Mouse (Mus musculus) limb, embryonic 14.5 days (tissue): ENCODE data around the gene Timm8a1. TPM values are rescaled to one million over a fixed set of nuclear protein-coding genes. Genes with fewer than 3 reads are reported as not detected.

Experiments
- ATAC-seq: fragments of 200-750 bp; cut with Nextera tagmentation; 2 replicates; pipeline ENCODE4 v1.8.0; 2017; ENCODE audit warnings: low read depth, moderate number of reproducible peaks, moderate TSS enrichment; ENCODE audit not compliant: low FRiP score
- DNase-seq: peaks from one replicate; pipeline ENCODE4 v3.0.0-alpha.2; 2015; ENCODE audit warnings: low spot score
- H3K27ac ChIP-seq: fragments of 300-500 bp; sonication (generic); replicated peaks from 2 replicates; pipeline ENCODE4 v1.5.1; 2014; ENCODE audit warnings: low read depth, mild to moderate bottlenecking, low read length, moderate library complexity, mixed read lengths
- H3K27me3 ChIP-seq: fragments of 300-500 bp; sonication (generic); 2 replicates; pipeline ENCODE4 v1.6.1; 2014; ENCODE audit warnings: low read length, mixed read lengths; ENCODE audit not compliant: control insufficient read depth, insufficient read depth
- H3K36me3 ChIP-seq: fragments of 300-500 bp; sonication (generic); 2 replicates; pipeline ENCODE4 v1.6.1; 2014; ENCODE audit warnings: mild to moderate bottlenecking, low read length, moderate library complexity, mixed read lengths; ENCODE audit not compliant: control insufficient read depth, insufficient read depth
- H3K4me1 ChIP-seq: fragments of 300-500 bp; sonication (generic); 2 replicates; pipeline ENCODE4 v1.6.1; 2014; ENCODE audit warnings: antibody characterized with exemption, low read length, mixed read lengths; ENCODE audit not compliant: control insufficient read depth, insufficient read depth
- H3K4me2 ChIP-seq: fragments of 300-500 bp; sonication (generic); replicated peaks from 2 replicates; pipeline ENCODE4 v1.6.1; 2014; ENCODE audit warnings: low read depth, mild to moderate bottlenecking, low read length, moderate library complexity; ENCODE audit not compliant: severe bottlenecking
- H3K4me3 ChIP-seq: fragments of 300-500 bp; sonication (generic); replicated peaks from 2 replicates; pipeline ENCODE4 v1.5.1; 2014; ENCODE audit warnings: low read length
- H3K9ac ChIP-seq: fragments of 300-500 bp; sonication (generic); 2 replicates; pipeline ENCODE4 v1.6.1; 2014; ENCODE audit warnings: mild to moderate bottlenecking, low read depth, low read length, moderate library complexity; ENCODE audit not compliant: severe bottlenecking
- H3K9me3 ChIP-seq: fragments of 300-500 bp; sonication (generic); 2 replicates; pipeline ENCODE4 v1.6.1; 2016; ENCODE audit warnings: low read length; ENCODE audit not compliant: control insufficient read depth
- POLR2A ChIP-seq: fragments of 200-500 bp; IDR thresholded peaks from 2 replicates; pipeline ENCODE4 v1.8.0; 2012; ENCODE audit warnings: inconsistent platforms, mild to moderate bottlenecking, moderate library complexity, borderline replicate concordance; ENCODE audit not compliant: insufficient read depth, insufficient read length; ENCODE audit errors: extremely low read depth
- WGBS: fragments of 180-500 bp; shearing (Covaris S2); extraction: QIAGEN DNeasy Blood & Tissue Kit; methylation state at CpG from one replicate; pipeline ENCODE4 v1.1.7; 2014; 5-methylcytosine and 5-hydroxymethylcytosine counted together
- polyA plus RNA-seq, 2 experiments: library from polyadenylated mRNA; depleted of rRNA in 1 of 2; stranded (reverse) in 1 of 2; unstranded in 1 of 2; fragments of >200 nt; fragmentation: Nextera tagmentation in 1 of 2; extraction: Ambion mirVana in 1 of 2; gene quantifications; 2 replicates each; pipeline versions ENCODE4 v1.2.1 to v1.2.3; 2012 to 2014

Timm8a1 gene
- polyA plus RNA-seq, 2 experiments: 16.2 to 67.1 TPM

DNA sequence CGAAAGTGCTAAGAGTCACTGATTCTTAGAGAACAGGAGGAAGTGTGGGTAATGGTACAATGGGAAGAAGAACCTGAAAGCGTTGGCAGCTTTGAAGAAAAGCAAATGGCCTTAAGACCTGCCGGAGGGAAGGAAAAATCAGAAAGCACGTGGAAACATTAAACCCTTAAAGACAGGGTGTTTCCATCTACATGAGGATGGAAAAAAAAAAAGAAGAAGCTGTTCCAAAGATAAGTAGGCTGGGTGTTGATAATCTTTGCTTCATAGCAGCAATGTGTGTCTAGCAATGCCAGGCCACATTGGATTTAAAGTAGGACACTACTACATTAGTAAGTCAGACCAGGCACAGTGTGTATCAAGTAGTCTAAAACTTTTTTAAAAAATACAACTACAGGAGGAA lies 16.4 kb downstream of the Timm8a1 start:
- H3K27ac ChIP-seq: no peak overlapping the region
- no peaks in the 10 kb centered on the region for H3K36me3 ChIP-seq
- H3K4me2 ChIP-seq: no peak overlapping the region
- H3K9me3 ChIP-seq: no peaks in the 10 kb centered on the region
- H3K4me3 ChIP-seq: no peak overlapping the region
- no peaks in the 10 kb centered on the region for H3K27me3 ChIP-seq
- ATAC-seq (no peak), DNase-seq (no peak)
- no peaks in the 10 kb centered on the region for H3K4me1 ChIP-seq
- no peak for TF ChIP-seq POLR2A
- H3K9ac ChIP-seq: no peak overlapping the region
- 82% methylated on average over 4 of the region's 4 CpGs for WGBS

DNA sequence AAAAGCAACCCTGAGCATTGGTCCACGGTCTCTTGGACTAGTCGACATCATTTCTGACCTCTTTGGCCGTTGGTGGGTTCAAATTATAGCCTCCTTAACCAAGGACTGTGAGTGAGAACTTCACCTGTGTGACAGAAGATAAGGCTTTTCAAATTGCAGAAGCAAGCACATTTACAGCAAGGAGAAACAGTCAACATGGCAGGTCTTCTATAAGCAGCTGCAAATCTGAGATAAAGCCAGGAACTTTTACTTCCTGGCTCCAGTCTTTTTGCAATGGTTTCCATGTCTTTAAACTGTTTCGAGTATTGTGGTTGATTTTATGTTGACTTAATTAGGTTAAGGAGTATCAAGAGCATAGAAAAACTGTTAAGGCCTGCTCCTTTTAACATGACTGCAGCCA lies 17.9 kb downstream of the Timm8a1 start:
- no peak for TF ChIP-seq POLR2A
- no peak overlapping the region for H3K4me2 ChIP-seq
- no peaks in the 10 kb centered on the region for H3K27me3 ChIP-seq
- no peak for ATAC-seq
- no peak overlapping the region for H3K9ac ChIP-seq
- DNase-seq: no peak
- 78% methylated on average over 4 of the region's 4 CpGs for WGBS
- H3K36me3 ChIP-seq: no peaks in the 10 kb centered on the region
- H3K4me1 ChIP-seq: no peaks in the 10 kb centered on the region
- H3K27ac ChIP-seq: no peak overlapping the region
- H3K4me3 ChIP-seq: no peak overlapping the region
- no peaks in the 10 kb centered on the region for H3K9me3 ChIP-seq

DNA sequence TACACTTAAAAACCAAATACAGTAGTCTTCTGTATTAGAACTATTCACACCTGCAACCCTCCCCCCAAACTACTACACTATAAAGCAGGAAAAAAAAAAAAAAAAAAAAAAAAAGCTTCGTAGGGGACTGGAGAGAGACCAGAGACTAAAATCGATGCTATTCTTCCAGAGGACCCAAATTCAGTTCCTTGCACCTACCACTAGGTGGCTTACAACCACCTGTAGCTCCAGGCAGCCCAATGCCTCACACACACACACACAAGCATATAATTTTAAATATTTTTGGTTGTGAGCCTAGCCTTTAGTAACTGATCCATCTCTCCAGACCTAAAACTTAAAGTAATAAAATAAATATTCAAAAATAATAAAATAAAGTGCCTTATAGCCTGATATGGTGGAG lies 32.2 kb downstream of the Timm8a1 start:
- TF ChIP-seq POLR2A: no peak
- WGBS: 47% methylated on average over 2 of the region's 2 CpGs
- H3K4me2 ChIP-seq: no peak overlapping the region
- no peak for DNase-seq
- ATAC-seq: no peak
- H3K27me3 ChIP-seq: no peaks in the 10 kb centered on the region
- H3K9me3 ChIP-seq: no peaks in the 10 kb centered on the region
- H3K27ac ChIP-seq: no peak overlapping the region
- no peaks in the 10 kb centered on the region for H3K4me1 ChIP-seq
- H3K36me3 ChIP-seq: no peaks in the 10 kb centered on the region
- H3K9ac ChIP-seq: no peak overlapping the region
- no peak overlapping the region for H3K4me3 ChIP-seq

DNA sequence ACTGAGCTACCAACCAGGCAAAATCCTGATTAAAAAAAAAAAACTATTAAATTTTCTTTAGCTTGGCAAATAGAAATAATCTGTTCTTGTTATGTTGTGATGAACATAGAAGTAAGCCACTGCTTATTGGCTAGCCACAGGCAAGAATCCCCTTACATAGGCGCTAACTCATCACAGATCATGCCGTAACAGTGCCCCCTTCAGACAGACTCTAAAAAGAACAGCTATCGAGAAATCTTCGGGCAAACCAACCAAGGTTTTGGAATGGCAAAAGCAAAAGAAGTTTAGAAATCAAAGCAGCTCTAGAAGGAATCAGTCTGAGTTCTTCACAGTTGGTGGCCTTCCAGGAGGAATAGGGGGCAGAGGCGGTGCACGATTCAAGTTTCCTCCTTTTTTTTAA lies 33.7 kb downstream of the Timm8a1 start:
- no peak for TF ChIP-seq POLR2A
- WGBS: 75% methylated on average over 6 of the region's 6 CpGs
- H3K4me3 ChIP-seq: no peak overlapping the region
- H3K27ac ChIP-seq: no peak overlapping the region
- H3K36me3 ChIP-seq: no peaks in the 10 kb centered on the region
- ATAC-seq (no peak), DNase-seq (no peak)
- H3K4me1 ChIP-seq: no peaks in the 10 kb centered on the region
- no peaks in the 10 kb centered on the region for H3K27me3 ChIP-seq
- H3K4me2 ChIP-seq: no peak overlapping the region
- no peaks in the 10 kb centered on the region for H3K9me3 ChIP-seq
- no peak overlapping the region for H3K9ac ChIP-seq

DNA sequence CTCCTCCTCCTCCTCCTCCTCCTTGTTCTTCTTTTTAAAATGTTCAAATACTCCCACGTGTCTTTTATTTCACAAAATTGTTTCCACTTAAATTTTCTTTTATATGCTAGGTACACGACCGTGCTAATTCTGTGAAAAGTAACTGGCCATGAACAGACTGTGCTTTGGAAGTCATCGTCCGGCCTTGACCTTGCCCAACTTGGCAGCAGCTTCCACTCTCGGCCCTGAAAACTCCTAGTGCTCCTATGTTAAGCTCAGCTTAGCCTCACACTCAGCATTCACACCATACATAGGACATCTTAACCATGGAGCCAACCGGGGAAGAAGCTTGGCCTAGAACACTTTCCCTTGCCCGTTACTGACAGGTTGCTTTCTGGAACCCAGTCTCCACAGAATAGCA lies 41.0 kb downstream of the Timm8a1 start:
- Histone ChIP-seq H3K27ac (no peak overlapping the region), H3K36me3 (no peaks in the 10 kb centered on the region), H3K27me3 (no peaks in the 10 kb centered on the region), H3K9me3 (no peaks in the 10 kb centered on the region), H3K4me3 (no peak overlapping the region), H3K4me2 (no peak overlapping the region), H3K4me1 (no peaks in the 10 kb centered on the region), H3K9ac (no peak overlapping the region)
- DNase-seq (no peak), ATAC-seq (no peak)
- 80% methylated on average over 8 of the region's 8 CpGs for WGBS
- no peak for TF ChIP-seq POLR2A

Other genes with a start within 250 kb of the Timm8a1 start
- 9.2 and 9.8 TPM in 2 replicates for gene Tmem35a, start 246.6 kb downstream of the Timm8a1 start, polyA plus RNA-seq (2012; rRNA removed)
- 7.4 and 9.6 TPM in 2 replicates for gene Tmem35a, start 246.6 kb downstream of the Timm8a1 start, polyA plus RNA-seq (2014; fragmentation: Nextera tagmentation; extraction: Ambion mirVana)
- gene Cenpi, start 233.8 kb downstream of the Timm8a1 start, polyA plus RNA-seq (2012; rRNA removed): 17.2 and 18.6 TPM in 2 replicates
- 29.4 and 31.9 TPM in 2 replicates for gene Cenpi, start 233.8 kb downstream of the Timm8a1 start, polyA plus RNA-seq (2014; fragmentation: Nextera tagmentation; extraction: Ambion mirVana)
- 11.3 and 12.8 TPM in 2 replicates for gene Drp2, start 137.3 kb downstream of the Timm8a1 start, polyA plus RNA-seq (2012; rRNA removed)
- gene Drp2, start 137.3 kb downstream of the Timm8a1 start, polyA plus RNA-seq (2014; fragmentation: Nextera tagmentation; extraction: Ambion mirVana): 3.2 and 3.6 TPM in 2 replicates
- gene Taf7l, start 65.4 kb downstream of the Timm8a1 start, polyA plus RNA-seq (2012; rRNA removed): 0.28 and 0.49 TPM in 2 replicates
- 0.84 and 0.94 TPM in 2 replicates for gene Taf7l, start 65.4 kb downstream of the Timm8a1 start, polyA plus RNA-seq (2014; fragmentation: Nextera tagmentation; extraction: Ambion mirVana)
- 1.5 and 2.3 TPM in 2 replicates for gene Btk, start 41.7 kb upstream of the Timm8a1 start, polyA plus RNA-seq (2012; rRNA removed)
- gene Btk, start 41.7 kb upstream of the Timm8a1 start, polyA plus RNA-seq (2014; fragmentation: Nextera tagmentation; extraction: Ambion mirVana): 1.8 and 1.9 TPM in 2 replicates
- 891 and 1,926 TPM in 2 replicates for gene Rpl36a, start 43.8 kb upstream of the Timm8a1 start, polyA plus RNA-seq (2012; rRNA removed)
- gene Rpl36a, start 43.8 kb upstream of the Timm8a1 start, polyA plus RNA-seq (2014; fragmentation: Nextera tagmentation; extraction: Ambion mirVana): 471 and 533 TPM in 2 replicates
- gene Gla, start 59.3 kb upstream of the Timm8a1 start, polyA plus RNA-seq (2012; rRNA removed): 3.1 and 3.8 TPM in 2 replicates
- 2.7 and 4.9 TPM in 2 replicates for gene Gla, start 59.3 kb upstream of the Timm8a1 start, polyA plus RNA-seq (2014; fragmentation: Nextera tagmentation; extraction: Ambion mirVana)
- 62.7 and 87.2 TPM in 2 replicates for gene Hnrnph2, start 59.3 kb upstream of the Timm8a1 start, polyA plus RNA-seq (2012; rRNA removed)
- gene Hnrnph2, start 59.3 kb upstream of the Timm8a1 start, polyA plus RNA-seq (2014; fragmentation: Nextera tagmentation; extraction: Ambion mirVana): 91.5 and 99.5 TPM in 2 replicates
- gene Armcx4, start 144.7 kb upstream of the Timm8a1 start, polyA plus RNA-seq (2012; rRNA removed): 22.3 and 30.9 TPM in 2 replicates
- 7.1 TPM in 2 replicates for gene Armcx4, start 144.7 kb upstream of the Timm8a1 start, polyA plus RNA-seq (2014; fragmentation: Nextera tagmentation; extraction: Ambion mirVana)
- gene Armcx1, start 176.1 kb upstream of the Timm8a1 start, polyA plus RNA-seq (2012; rRNA removed): 44.7 and 74.6 TPM in 2 replicates
- gene Armcx1, start 176.1 kb upstream of the Timm8a1 start, polyA plus RNA-seq (2014; fragmentation: Nextera tagmentation; extraction: Ambion mirVana): 50.3 and 55.5 TPM in 2 replicates
- 35.4 and 49.3 TPM in 2 replicates for gene Armcx6, start 209.6 kb upstream of the Timm8a1 start, polyA plus RNA-seq (2012; rRNA removed)
- 34.5 and 37.8 TPM in 2 replicates for gene Armcx6, start 209.6 kb upstream of the Timm8a1 start, polyA plus RNA-seq (2014; fragmentation: Nextera tagmentation; extraction: Ambion mirVana)
- gene Armcx3, start 214.7 kb upstream of the Timm8a1 start, polyA plus RNA-seq (2012; rRNA removed): 56.8 and 70.2 TPM in 2 replicates
- 89.1 and 93.9 TPM in 2 replicates for gene Armcx3, start 214.7 kb upstream of the Timm8a1 start, polyA plus RNA-seq (2014; fragmentation: Nextera tagmentation; extraction: Ambion mirVana)